Mouse (Mus musculus) forebrain, embryonic 12.5 days (tissue): ENCODE results near the gene Bfar. TPM values are rescaled to one million over a fixed set of nuclear protein-coding genes. Genes with fewer than 3 reads are reported as not detected.
A peak's percentile ranks its signal among the peaks of the same experiment; 100 is the strongest.
"Not testable (repeated sequence)": the region's sequence is repeated elsewhere in the genome, so short reads cannot be mapped to it uniquely, and the experiment has no call there.

Experiments
- ATAC-seq: fragments of 200-750 bp; cut with Nextera tagmentation; 2 replicates; pipeline ENCODE4 v1.8.0; 2017; ENCODE audit warnings: moderate TSS enrichment; ENCODE audit not compliant: low FRiP score
- H3K27ac ChIP-seq: fragments of 300-500 bp; sonication (generic); 2 replicates; pipeline ENCODE4 v1.5.1; 2016; ENCODE audit warnings: mild to moderate bottlenecking
- H3K27me3 ChIP-seq: fragments of 300-500 bp; sonication (generic); 2 replicates; pipeline ENCODE4 v1.6.1; 2016; ENCODE audit warnings: mild to moderate bottlenecking
- H3K36me3 ChIP-seq: fragments of 300-500 bp; sonication (generic); replicated peaks from 2 replicates; pipeline ENCODE4 v1.6.1; 2016; ENCODE audit warnings: mild to moderate bottlenecking
- H3K4me1 ChIP-seq: fragments of 300-500 bp; sonication (generic); 2 replicates; pipeline ENCODE4 v1.6.1; 2016
- H3K4me2 ChIP-seq: fragments of 300-500 bp; sonication (generic); 2 replicates; pipeline ENCODE4 v1.6.1; 2016; ENCODE audit warnings: mild to moderate bottlenecking, moderate library complexity
- H3K4me3 ChIP-seq: fragments of 300-500 bp; sonication (generic); replicated peaks from 2 replicates; pipeline ENCODE4 v1.5.1; 2016; ENCODE audit warnings: mild to moderate bottlenecking
- H3K9ac ChIP-seq: fragments of 300-500 bp; sonication (generic); 2 replicates; pipeline ENCODE4 v1.6.1; 2016; ENCODE audit warnings: mild to moderate bottlenecking
- H3K9me3 ChIP-seq: fragments of 300-500 bp; sonication (generic); 2 replicates; pipeline ENCODE4 v1.6.1; 2016
- WGBS: fragments of 180-500 bp; shearing (Covaris S2); methylation state at CpG from one replicate; pipeline ENCODE4 v1.1.7; 2016; 5-methylcytosine and 5-hydroxymethylcytosine counted together
- polyA plus RNA-seq: library from polyadenylated mRNA; unstranded; fragments of >200 nt; fragmentation: Nextera tagmentation; extraction: Ambion mirVana; gene quantifications from 2 replicates; pipeline ENCODE4 v1.2.1, GENCODE M21; 2016

The Bfar gene
- polyA plus RNA-seq: 41.3 and 41.7 TPM in 2 replicates

DNA sequence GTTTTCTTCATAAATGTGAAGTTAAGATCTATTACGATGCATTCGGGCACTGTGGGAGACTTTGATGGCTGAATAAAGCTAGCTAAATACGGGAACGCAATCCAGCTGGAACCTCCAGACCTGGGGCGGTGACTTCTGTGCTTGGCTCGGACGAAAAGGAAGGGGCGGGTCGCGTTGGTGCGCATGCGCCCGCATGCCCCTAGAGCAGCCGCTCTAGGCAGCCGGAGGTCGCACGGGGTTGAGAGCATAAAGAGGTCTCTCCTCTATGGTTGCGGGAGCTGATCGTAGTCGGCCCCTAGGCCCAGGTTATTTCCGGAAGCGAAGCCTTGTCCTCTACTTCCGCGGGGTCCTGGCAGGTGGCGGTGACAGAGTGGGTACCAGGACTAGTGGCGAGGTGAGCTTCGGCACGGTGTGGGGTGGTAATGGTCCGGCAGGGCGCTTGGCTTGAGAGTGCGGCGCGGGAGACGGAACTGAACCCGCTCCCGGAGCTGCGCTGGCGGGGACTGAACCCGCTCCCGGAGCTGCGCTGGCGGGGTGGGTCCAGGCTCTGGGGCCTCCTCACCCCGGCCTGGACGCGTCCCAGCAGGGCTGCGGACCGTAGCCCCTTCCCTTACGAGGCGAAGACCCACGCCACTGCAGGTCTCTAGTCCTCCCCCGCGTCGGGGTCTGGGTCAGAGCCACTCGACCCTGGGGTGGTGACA is at the start of gene Bfar, which contains the start of gene 3110001I22Rik:
Gene Bfar, plus strand, starts transcription at position 174 of the 701 bp plus-strand sequence.
Gene 3110001I22Rik, plus strand, starts transcription at position 245 of the 701 bp plus-strand sequence.
- H3K4me3 ChIP-seq: peak within 1 kb of the TSS; percentile 95
- H3K27me3 ChIP-seq: no peaks in the 10 kb centered on the region
- H3K9ac ChIP-seq: peak within 1 kb of the TSS; percentile 94
- peak; percentile 93 for ATAC-seq
- H3K4me1 ChIP-seq: peaks cover 29% of the 10 kb centered on the region
- peak within 1 kb of the TSS; percentile 82 for H3K27ac ChIP-seq
- H3K9me3 ChIP-seq: no peaks in the 10 kb centered on the region
- peak within 1 kb of the TSS; percentile 83 for H3K4me2 ChIP-seq
- peaks cover 6% of the 10 kb centered on the region for H3K36me3 ChIP-seq
- WGBS: under 1% methylated on average over 54 of the region's 54 CpGs

DNA sequence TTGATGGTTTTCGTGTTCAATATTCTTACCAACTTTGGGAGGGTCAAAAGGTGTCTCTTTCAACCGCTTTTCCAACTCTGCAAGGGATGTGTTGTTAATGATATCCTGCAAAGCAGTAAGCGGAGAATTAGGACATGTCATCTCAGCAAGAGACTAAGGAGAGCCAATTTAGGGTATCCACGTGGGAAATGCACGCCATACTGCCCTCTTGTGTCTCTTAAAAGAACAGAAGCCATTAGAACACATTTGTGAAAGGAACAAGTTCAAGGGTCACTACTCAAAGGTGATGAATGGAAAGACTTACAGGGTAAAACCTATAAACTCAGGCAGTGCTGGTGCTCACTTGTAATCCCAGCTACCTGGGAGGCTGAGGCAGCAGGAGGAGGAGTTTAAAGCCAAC is 43.3 kb upstream of the Bfar start:
- Histone ChIP-seq H3K9me3 (no peaks in the 10 kb centered on the region), H3K36me3 (peaks cover 46% of the 10 kb centered on the region), H3K4me1 (no peaks in the 10 kb centered on the region)

DNA sequence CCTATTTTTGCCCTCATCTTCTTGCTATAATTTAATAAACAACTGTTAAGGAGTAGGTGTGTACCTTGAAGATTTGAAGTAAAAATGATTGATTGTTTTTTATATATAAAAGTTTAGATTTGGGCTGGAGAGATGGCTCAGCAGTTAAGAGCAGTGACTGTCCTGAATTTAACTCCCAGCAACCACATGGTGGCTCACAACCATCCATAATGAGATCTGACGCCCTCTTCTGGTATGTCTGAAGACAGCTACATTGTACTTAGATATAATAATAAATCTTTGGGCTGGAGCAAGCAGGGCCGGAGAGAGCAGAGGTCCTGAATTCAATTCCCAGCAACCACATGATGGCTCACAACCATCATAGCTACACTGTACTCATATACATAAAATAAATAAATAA is 33.5 kb upstream of the Bfar start:
- H3K9ac ChIP-seq, H3K4me1 ChIP-seq, H3K27me3 ChIP-seq, ATAC-seq, H3K27ac ChIP-seq, H3K9me3 ChIP-seq, H3K4me2 ChIP-seq, H3K4me3 ChIP-seq: not testable (repeated sequence)
- 38% methylated on average over 2 of the region's 2 CpGs for WGBS
- peaks cover 29% of the 10 kb centered on the region for H3K36me3 ChIP-seq

More for the DNA sequence above, 43.3 kb upstream of the Bfar start:
- no peak overlapping the region for H3K4me2 ChIP-seq
- no peak overlapping the region for H3K27ac ChIP-seq
- H3K9ac ChIP-seq: no peak overlapping the region
- 51% methylated on average over 5 of the region's 5 CpGs for WGBS
- H3K4me3 ChIP-seq: no peak overlapping the region
- H3K27me3 ChIP-seq: no peaks in the 10 kb centered on the region
- ATAC-seq: no peak

DNA sequence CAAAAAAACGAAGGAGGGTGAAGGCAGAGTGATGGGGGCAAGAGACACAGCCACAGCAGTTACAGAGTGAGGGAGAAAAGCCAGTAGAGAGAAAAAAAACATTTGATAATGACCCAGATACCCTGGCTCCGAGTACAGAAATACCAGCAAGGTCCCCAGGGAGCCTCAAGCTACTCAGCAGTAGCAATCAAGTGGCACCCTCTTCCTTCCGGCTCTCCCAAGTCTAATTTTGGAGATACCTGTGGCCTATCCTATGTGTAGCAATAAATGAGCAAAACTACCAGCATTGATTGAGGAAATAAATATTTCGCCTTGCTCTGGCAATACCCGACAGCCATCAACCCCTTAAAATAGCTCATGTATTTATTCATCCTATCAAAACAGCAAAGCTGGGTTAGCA is 32.1 kb upstream of the Bfar start:
- WGBS: 88% methylated on average over 5 of the region's 5 CpGs
- Histone ChIP-seq H3K36me3 (peaks cover 23% of the 10 kb centered on the region), H3K4me1 (no peaks in the 10 kb centered on the region; the same call in 1 of the 2 replicates), H3K4me2 (no peak overlapping the region), H3K27ac (no peak overlapping the region), H3K9me3 (no peaks in the 10 kb centered on the region), H3K9ac (no peak overlapping the region), H3K4me3 (no peak overlapping the region), H3K27me3 (no peaks in the 10 kb centered on the region)
- no peak for ATAC-seq

DNA sequence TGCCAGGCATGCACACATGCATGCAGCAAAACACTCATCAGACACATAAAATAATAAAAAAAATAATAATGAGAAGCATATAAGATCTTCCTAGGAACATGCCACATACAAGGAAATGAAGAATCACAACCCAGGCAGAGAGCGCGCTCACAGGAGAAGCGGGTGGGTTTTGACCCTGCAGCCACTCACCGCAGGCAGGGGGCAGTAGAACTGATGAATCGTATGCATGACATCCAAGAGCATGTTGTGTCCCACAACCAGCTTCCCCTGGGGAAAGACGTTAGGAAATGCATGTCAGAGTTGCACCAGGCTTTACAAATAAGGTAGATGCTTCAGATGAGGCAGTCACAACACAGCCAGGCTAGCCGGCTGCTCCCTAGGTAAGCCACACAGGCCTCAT is 31.6 kb upstream of the Bfar start:
- Histone ChIP-seq H3K36me3 (peaks cover 23% of the 10 kb centered on the region), H3K27ac (no peak overlapping the region), H3K4me3 (no peak overlapping the region), H3K9me3 (no peaks in the 10 kb centered on the region), H3K9ac (no peak overlapping the region), H3K4me2 (no peak overlapping the region), H3K4me1 (no peaks in the 10 kb centered on the region; the same call in 1 of the 2 replicates), H3K27me3 (no peaks in the 10 kb centered on the region)
- 79% methylated on average over 7 of the region's 7 CpGs for WGBS
- ATAC-seq: no peak

DNA sequence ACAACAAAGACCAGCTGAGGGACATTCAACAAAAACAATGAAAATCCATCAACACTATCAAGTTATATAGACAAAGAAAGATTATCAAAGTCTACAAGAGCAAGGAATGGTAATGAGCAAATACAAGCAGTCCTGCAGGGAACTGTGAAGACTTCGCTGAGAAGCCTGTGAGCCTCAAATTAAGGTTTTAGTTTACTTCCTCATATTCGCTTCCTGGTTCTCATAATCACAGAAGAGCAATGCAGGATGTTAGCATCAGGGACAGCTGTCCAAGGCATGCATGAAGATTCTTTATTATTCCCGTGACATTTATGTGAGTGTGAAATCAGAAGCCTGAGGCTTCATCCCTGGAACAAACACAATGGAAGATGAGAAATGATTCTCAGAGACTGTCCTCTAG is 27.2 kb upstream of the Bfar start:
- H3K4me2 ChIP-seq: no peak overlapping the region
- no peak overlapping the region for H3K9ac ChIP-seq
- ATAC-seq: no peak
- H3K27me3 ChIP-seq: no peaks in the 10 kb centered on the region
- no peak overlapping the region for H3K27ac ChIP-seq
- 93% methylated on average over 3 of the region's 3 CpGs for WGBS
- no peak overlapping the region for H3K4me3 ChIP-seq
- peaks cover 30% of the 10 kb centered on the region for H3K36me3 ChIP-seq
- no peaks in the 10 kb centered on the region for H3K9me3 ChIP-seq
- H3K4me1 ChIP-seq: no peaks in the 10 kb centered on the region

DNA sequence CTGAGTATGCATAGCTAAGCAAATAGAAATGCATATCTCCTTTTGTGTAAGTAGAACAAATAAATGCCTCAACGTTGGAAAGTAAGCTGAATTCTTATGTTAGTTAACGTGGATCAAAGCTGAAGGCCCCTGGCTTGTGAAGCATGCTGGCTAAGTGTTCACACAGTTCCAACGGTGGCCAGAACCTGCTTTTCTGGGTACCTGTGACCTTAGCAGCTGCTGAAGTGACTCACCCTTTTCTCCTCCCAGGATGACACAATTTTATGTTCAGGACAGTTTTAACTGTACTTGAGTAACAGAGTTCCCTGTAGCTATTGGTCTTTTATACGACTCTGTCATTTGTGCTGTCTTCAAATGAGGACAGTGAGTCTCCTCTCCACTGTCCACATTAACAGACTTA is 25.7 kb upstream of the Bfar start:
- Histone ChIP-seq H3K4me1 (no peaks in the 10 kb centered on the region), H3K27ac (no peak overlapping the region), H3K4me3 (no peak overlapping the region), H3K27me3 (no peaks in the 10 kb centered on the region), H3K4me2 (no peak overlapping the region), H3K9ac (no peak overlapping the region), H3K9me3 (no peaks in the 10 kb centered on the region), H3K36me3 (peaks cover 37% of the 10 kb centered on the region)
- ATAC-seq: no peak
- WGBS: 89% methylated on average over 4 of the region's 4 CpGs

DNA sequence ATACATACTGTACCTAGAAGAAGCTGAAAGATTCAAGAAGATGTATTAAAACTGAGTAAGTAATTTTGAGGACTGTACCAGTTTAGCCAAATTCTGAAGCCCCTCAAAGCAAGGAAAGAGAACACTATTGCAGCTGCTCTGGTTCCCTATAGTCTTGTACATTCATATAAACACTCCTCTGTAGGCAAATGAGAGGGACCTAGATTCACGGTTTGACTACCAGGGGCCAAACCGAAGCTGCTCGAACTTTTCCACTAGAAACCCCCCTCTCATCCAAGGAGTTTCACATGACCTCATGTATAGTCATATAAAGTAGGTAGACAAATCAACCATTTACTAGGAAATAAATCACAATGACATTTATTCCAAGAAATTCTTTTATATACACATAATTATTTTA is 12.8 kb upstream of the Bfar start:
- Histone ChIP-seq H3K36me3 (peaks cover 58% of the 10 kb centered on the region), H3K27me3 (no peaks in the 10 kb centered on the region), H3K9me3 (no peaks in the 10 kb centered on the region), H3K4me1 (no peaks in the 10 kb centered on the region), H3K4me2 (no peak overlapping the region), H3K27ac (no peak overlapping the region), H3K4me3 (no peak overlapping the region), H3K9ac (no peak overlapping the region)
- WGBS: 91% methylated on average over 3 of the region's 3 CpGs
- no peak for ATAC-seq

DNA sequence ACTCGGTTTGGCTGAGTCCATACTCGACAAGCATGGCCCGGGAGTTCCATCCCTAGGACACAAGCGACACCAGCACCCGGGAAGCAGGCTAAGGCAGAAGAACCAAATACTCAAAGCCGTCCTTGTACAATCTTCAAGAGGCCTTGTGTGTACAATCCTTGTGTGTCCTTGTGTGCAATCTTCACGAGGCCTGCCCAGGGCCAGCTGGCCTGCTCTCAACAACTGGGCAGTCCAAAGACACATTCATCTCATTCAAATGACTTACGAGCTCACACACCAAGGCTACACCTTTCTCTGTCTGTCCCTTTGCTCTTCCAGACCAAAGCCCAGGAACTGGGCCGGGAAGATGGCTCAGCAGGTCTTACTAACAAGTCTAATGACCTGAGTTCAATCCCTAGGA is 10.9 kb upstream of the Bfar start:
- no peak overlapping the region for H3K27ac ChIP-seq

DNA sequence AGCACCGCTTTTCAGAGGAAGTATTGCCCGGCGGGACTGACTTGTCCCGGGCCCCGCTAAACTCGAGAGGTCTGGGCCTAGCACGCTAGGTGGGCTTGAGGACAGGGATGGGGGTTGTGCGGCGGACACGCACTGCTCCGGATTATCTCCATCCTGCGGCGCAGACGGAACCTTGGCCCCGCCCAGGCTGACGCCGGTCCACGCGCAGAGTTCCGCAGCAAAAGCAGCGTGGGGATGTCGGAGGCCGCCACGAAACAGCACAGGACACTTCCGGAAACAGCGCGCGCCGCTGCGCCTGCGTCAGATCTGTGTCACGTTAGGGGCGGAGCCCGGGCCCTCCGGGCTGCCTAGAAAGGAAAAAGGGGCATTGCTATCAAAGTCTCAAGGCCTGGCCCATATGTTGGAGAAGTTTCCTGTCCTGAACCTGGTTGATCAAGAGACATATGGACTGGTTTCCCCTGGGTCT is 3.7 kb upstream of the Bfar start, which contains the start of gene Parn:
Gene Parn, minus strand, starts transcription at position 293 of the 466 bp plus-strand sequence.
- peak within 1 kb of the TSS; percentile 73 for H3K27ac ChIP-seq
- peak; percentile 92 for ATAC-seq
- H3K4me3 ChIP-seq: peak within 1 kb of the TSS; percentile 80
- H3K9me3 ChIP-seq: no peaks in the 10 kb centered on the region
- peak within 1 kb of the TSS; percentile 84 for H3K4me2 ChIP-seq
- H3K27me3 ChIP-seq: no peaks in the 10 kb centered on the region
- WGBS: 0% methylated on average over 35 of the region's 35 CpGs
- H3K9ac ChIP-seq: peak within 1 kb of the TSS; percentile 82
- H3K36me3 ChIP-seq: peaks cover 12% of the 10 kb centered on the region
- peaks cover 24% of the 10 kb centered on the region for H3K4me1 ChIP-seq

More for the DNA sequence above, 10.9 kb upstream of the Bfar start:
- WGBS: 97% methylated on average over 9 of the region's 9 CpGs
- no peak for ATAC-seq
- H3K4me3 ChIP-seq: no peak overlapping the region
- peaks cover 56% of the 10 kb centered on the region for H3K36me3 ChIP-seq
- no peaks in the 10 kb centered on the region for H3K27me3 ChIP-seq
- no peak overlapping the region for H3K4me2 ChIP-seq
- H3K4me1 ChIP-seq: no peaks in the 10 kb centered on the region
- no peak overlapping the region for H3K9ac ChIP-seq
- H3K9me3 ChIP-seq: no peaks in the 10 kb centered on the region

DNA sequence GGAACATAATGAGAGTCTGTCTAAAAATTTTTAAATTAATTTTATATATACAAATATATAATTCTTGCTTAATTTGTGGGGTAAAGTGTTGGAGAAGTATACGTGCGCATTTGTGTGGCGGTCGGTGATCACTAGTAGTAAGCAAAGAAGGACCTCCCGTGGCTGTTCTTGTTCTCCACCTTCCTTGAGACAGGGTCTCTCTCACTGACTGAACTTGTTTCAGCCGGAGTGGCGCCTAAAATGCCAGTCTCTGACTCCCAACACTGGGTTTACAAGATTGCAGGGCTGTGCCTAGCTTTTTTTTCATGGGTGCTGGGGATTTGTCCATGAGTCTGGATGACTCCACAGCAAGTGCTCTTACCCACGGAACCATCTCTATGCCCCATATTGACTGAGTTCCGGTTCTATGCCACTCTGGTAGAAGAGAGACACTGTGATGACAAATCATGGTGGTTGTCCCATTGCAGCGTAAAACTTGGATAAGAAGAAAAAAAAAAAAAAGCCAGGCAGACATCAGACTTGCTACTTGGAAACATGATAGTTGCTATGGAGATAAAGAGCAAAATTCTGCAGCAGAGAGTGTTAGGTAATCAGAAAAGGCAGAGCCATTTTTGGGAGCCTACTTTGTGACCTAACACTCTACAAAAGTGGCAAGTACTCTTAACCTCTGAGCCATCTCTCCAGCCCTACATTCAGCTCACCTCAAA is 3.1 kb upstream of the Bfar start:
- peaks cover 8% of the 10 kb centered on the region for H3K36me3 ChIP-seq
- H3K9ac ChIP-seq: peak overlapping the region; percentile 82; the same call in 1 of the 2 replicates
- no peaks in the 10 kb centered on the region for H3K27me3 ChIP-seq
- peak overlapping the region; percentile 80 for H3K4me3 ChIP-seq
- no peak; the same call in 1 of the 2 replicates for ATAC-seq
- peaks cover 30% of the 10 kb centered on the region for H3K4me1 ChIP-seq
- 83% methylated on average over 10 of the region's 10 CpGs for WGBS
- peak overlapping the region; percentile 73; the same call in 1 of the 2 replicates for H3K27ac ChIP-seq
- H3K9me3 ChIP-seq: no peaks in the 10 kb centered on the region
- H3K4me2 ChIP-seq: peak overlapping the region; percentile 84

DNA sequence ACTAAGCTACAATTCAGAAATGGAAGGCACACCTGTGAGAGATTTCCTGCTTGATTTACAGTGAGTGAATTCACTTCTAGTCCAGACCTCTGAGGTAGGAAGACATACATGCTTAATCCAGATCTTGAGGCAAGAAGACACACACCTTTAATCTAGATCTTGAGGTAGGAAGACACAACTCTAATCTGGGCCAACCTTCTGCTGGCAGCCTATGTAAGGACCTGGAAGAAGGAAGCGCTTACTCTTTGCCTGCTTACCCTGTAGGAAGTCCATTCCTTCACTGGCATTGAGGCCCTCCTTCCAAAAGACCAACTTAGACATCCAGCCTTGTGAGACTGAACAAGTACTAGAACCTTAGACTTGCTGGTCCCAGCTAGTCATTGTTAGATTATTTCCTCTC is 2.4 kb upstream of the Bfar start:
- no peak overlapping the region for H3K4me2 ChIP-seq
- no peak overlapping the region for H3K9ac ChIP-seq
- WGBS: 93% methylated on average over 1 of the region's 1 CpGs
- H3K27me3 ChIP-seq: no peaks in the 10 kb centered on the region
- no peak overlapping the region for H3K27ac ChIP-seq
- H3K4me1 ChIP-seq: peaks cover 30% of the 10 kb centered on the region
- peaks cover 7% of the 10 kb centered on the region for H3K36me3 ChIP-seq
- no peaks in the 10 kb centered on the region for H3K9me3 ChIP-seq
- H3K4me3 ChIP-seq: no peak overlapping the region
- ATAC-seq: no peak
